Mouse (Mus musculus): ENCODE measurements at regions not wholly inside any gene's neighbourhood (a gene's known extent, or its start where the extent isn't known, plus 50 kb on each side); places are given as distances from the start of the nearest gene placed in this dataset.

- no peak for DNase-seq
Observed at GRCm38 (mm10) chr9:74655956-74656355, 205.8 kb upstream of the Onecut1 start.

GRCm38 (mm10) chr9:74656392-74656791 lies 205.3 kb upstream of the Onecut1 start:
- no peak for DNase-seq

- peak; percentile 29 for DNase-seq
Observed at GRCm38 (mm10) chr9:74671356-74671952, 190.3 kb upstream of the Onecut1 start.

- DNase-seq = no peak
Observed at GRCm38 (mm10) chr9:74672261-74672660, 189.5 kb upstream of the Onecut1 start.

- DNase-seq = no peak
Observed at GRCm38 (mm10) chr9:74698229-74698628, 163.5 kb upstream of the Onecut1 start.

GRCm38 (mm10) chr9:74705698-74706097 lies 156.0 kb upstream of the Onecut1 start:
- no peak for DNase-seq

- DNase-seq = no peak
Observed at GRCm38 (mm10) chr9:74707608-74708007, 154.1 kb upstream of the Onecut1 start.

GRCm38 (mm10) chr9:74711698-74712097 lies 150.0 kb upstream of the Onecut1 start:
- DNase-seq = no peak

- no peak for DNase-seq
Observed at GRCm38 (mm10) chr9:74732451-74732850, 129.3 kb upstream of the Onecut1 start.

- DNase-seq = no peak
Observed at GRCm38 (mm10) chr9:74741949-74742348, 119.8 kb upstream of the Onecut1 start.

GRCm38 (mm10) chr9:74747886-74748285 lies 113.8 kb upstream of the Onecut1 start:
- DNase-seq = no peak

GRCm38 (mm10) chr9:74758025-74758424 lies 103.7 kb upstream of the Onecut1 start:
- no peak for DNase-seq

GRCm38 (mm10) chr9:74758876-74759275 lies 102.8 kb upstream of the Onecut1 start:
- no peak for DNase-seq

- no peak for DNase-seq
Observed at GRCm38 (mm10) chr9:74780419-74780818, 81.3 kb upstream of the Onecut1 start.

GRCm38 (mm10) chr9:74793394-74793793 lies 68.3 kb upstream of the Onecut1 start:
- no peak for DNase-seq

GRCm38 (mm10) chr9:74795994-74796393 lies 65.7 kb upstream of the Onecut1 start:
- DNase-seq = no peak

GRCm38 (mm10) chr9:74797272-74797844 lies 64.4 kb upstream of the Onecut1 start:
- no peak for DNase-seq

GRCm38 (mm10) chr9:74801091-74801490 lies 60.6 kb upstream of the Onecut1 start:
- no peak for DNase-seq

- DNase-seq = no peak
Observed at GRCm38 (mm10) chr9:74811437-74811836, 50.3 kb upstream of the Onecut1 start.

Data from kidney, adult 11 months (tissue).